In the genomic region with DNA sequence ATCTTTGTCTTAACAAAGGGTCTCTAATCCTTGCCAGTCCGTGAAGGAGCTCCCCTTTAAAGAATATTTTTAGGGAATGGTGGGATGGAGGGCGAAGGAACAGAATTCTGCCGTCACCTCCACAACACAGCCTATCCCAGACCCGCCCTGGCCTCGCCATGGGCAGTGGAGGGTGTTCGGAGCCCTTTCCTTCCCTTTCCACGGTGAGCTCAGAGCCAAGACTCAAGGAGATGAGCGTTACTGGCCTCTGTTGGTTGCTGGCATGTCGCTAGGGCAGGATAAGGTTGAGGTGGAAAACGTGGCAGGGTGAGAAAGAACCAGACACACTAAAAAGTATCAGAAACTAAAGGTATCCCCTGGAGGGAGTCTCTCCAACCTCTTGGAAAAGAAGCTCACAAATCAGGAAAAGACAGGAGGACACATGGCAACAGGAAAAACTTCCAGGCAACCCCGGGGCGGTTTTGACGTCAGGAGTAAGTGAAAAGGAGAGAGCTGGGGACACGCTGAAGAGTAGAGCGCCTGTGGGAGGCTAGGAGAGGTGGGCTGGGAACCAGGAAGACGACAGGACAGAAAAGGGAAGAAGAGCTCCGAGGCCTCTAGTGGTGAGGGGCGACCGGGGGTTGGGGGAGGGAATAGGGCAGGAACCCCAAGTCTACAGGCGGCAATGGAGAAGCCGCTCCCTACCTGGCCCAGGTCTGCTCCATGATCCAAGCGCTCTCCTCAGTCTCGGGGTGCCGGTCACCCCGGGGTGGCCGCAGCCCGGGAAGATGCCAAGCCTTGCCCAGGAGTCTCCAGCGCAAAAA, we compare ENCODE assay signal across 8 mouse cellular contexts. TPM values are rescaled to one million over a fixed set of nuclear protein-coding genes. Genes with fewer than 3 reads are reported as not detected.
DNase-seq lines count a peak whose midpoint lies in the region; ATAC-seq and TF ChIP-seq lines count a peak whose summit lies in the region.

No protein-coding gene starts in this region.

- peak overlapping the region; percentile 54 for H3K9ac ChIP-seq in lung, embryonic 14.5 days
- peak overlapping the region; percentile 37; the same call in 1 of the 2 replicates for H3K9ac ChIP-seq in kidney, embryonic 16.5 days (replicated peaks; ENCODE audit: low read length)
- H3K9ac ChIP-seq in midbrain, embryonic 11.5 days (ENCODE audit: low read length), result peak overlapping the region; percentile 59

- peak overlapping the region; percentile 48 for H3K4me3 ChIP-seq in lung, embryonic 14.5 days (ENCODE audit: low read depth, low read length)
- peak overlapping the region; percentile 60 for H3K4me3 ChIP-seq in cortical plate, adult 2 months (ENCODE audit: insufficient read depth, low read length)
- H3K4me3 ChIP-seq in heart, embryonic 10.5 days, result peak overlapping the region; percentile 71
- H3K4me3 ChIP-seq in kidney, embryonic 16.5 days (ENCODE audit: low read length), result peak overlapping the region; percentile 46
- peak overlapping the region; percentile 44 for H3K4me3 ChIP-seq in midbrain, embryonic 11.5 days (ENCODE audit: low read depth, low read length)

- no peak for TF ChIP-seq CTCF in lung, embryonic 14.5 days (IDR thresholded peaks at IDR 0.05; ENCODE audit: low read depth)
- TF ChIP-seq CTCF in cortical plate, adult 2 months (IDR thresholded peaks at IDR 0.05; ENCODE audit: extremely low read depth, insufficient read depth, low read length), result no peak

- ATAC-seq in lung, embryonic 14.5 days (ENCODE audit: insufficient read depth), result peak; percentile 38
- peak; percentile 59; the same call in 1 of the 2 replicates for ATAC-seq in kidney, embryonic 16.5 days (ENCODE audit: low FRiP score, low TSS enrichment)
- ATAC-seq in midbrain, embryonic 11.5 days (ENCODE audit: low FRiP score), result peak; percentile 55

- TF ChIP-seq POLR2A in cortical plate, adult 2 months (IDR thresholded peaks at IDR 0.05; ENCODE audit: extremely low read depth, insufficient read depth, low read length), result peak; percentile 29; the same call in 1 of the 2 replicates

- H3K4me2 ChIP-seq in lung, embryonic 14.5 days, result peak overlapping the region; percentile 97
- peak overlapping the region; percentile 78 for H3K4me2 ChIP-seq in kidney, embryonic 16.5 days (replicated peaks; ENCODE audit: low read depth, low read length)
- H3K4me2 ChIP-seq in midbrain, embryonic 11.5 days, result peak overlapping the region; percentile 87

- H3K9me3 ChIP-seq in lung, embryonic 14.5 days (ENCODE audit: low read depth, low read length), result no peaks in the 10 kb centered on the region
- H3K9me3 ChIP-seq in heart, embryonic 10.5 days, result no peaks in the 10 kb centered on the region
- no peaks in the 10 kb centered on the region for H3K9me3 ChIP-seq in kidney, embryonic 16.5 days (ENCODE audit: low read length)
- H3K9me3 ChIP-seq in midbrain, embryonic 11.5 days (ENCODE audit: control insufficient read depth, low read length), result no peaks in the 10 kb centered on the region

- 2% methylated on average over 28 of the region's 28 CpGs for WGBS in lung, embryonic 14.5 days
- 3% methylated on average over 28 of the region's 28 CpGs for WGBS in heart, embryonic 10.5 days
- WGBS in kidney, embryonic 16.5 days, result 3% methylated on average over 28 of the region's 28 CpGs
- WGBS in midbrain, embryonic 11.5 days, result 2% methylated on average over 28 of the region's 28 CpGs

- H3K36me3 ChIP-seq in lung, embryonic 14.5 days (ENCODE audit: insufficient read depth), result no peaks in the 10 kb centered on the region
- no peaks in the 10 kb centered on the region for H3K36me3 ChIP-seq in heart, embryonic 10.5 days
- no peaks in the 10 kb centered on the region for H3K36me3 ChIP-seq in kidney, embryonic 16.5 days (ENCODE audit: insufficient read depth, low read length)
- no peaks in the 10 kb centered on the region for H3K36me3 ChIP-seq in midbrain, embryonic 11.5 days (ENCODE audit: control insufficient read depth, insufficient read depth, low read length)

- H3K4me1 ChIP-seq in lung, embryonic 14.5 days (ENCODE audit: insufficient read depth), result 0 out of 2 replicates have a peak, but pooled peaks cover 3% of the 10 kb centered on the region
- peaks cover 4% of the 10 kb centered on the region for H3K4me1 ChIP-seq in cortical plate, adult 2 months (ENCODE audit: control insufficient read depth, insufficient read depth, low read length)
- H3K4me1 ChIP-seq in heart, embryonic 10.5 days, result peaks cover 39% of the 10 kb centered on the region
- peaks cover 8% of the 10 kb centered on the region; the same call in 1 of the 2 replicates for H3K4me1 ChIP-seq in kidney, embryonic 16.5 days (ENCODE audit: insufficient read depth, low read length)
- peaks cover 7% of the 10 kb centered on the region for H3K4me1 ChIP-seq in midbrain, embryonic 11.5 days (ENCODE audit: control insufficient read depth, insufficient read depth, low read length)

- H3K27me3 ChIP-seq in lung, embryonic 14.5 days (ENCODE audit: insufficient read depth, low read length), result peaks cover 30% of the 10 kb centered on the region; the same call in 1 of the 2 replicates
- peaks cover 12% of the 10 kb centered on the region; the same call in 1 of the 2 replicates for H3K27me3 ChIP-seq in heart, embryonic 10.5 days (ENCODE audit: insufficient read depth, poor library complexity, severe bottlenecking)
- H3K27me3 ChIP-seq in kidney, embryonic 16.5 days (ENCODE audit: insufficient read depth, low read length), result peaks cover 28% of the 10 kb centered on the region
- H3K27me3 ChIP-seq in midbrain, embryonic 11.5 days (ENCODE audit: control insufficient read depth, insufficient read depth, low read length), result peaks cover 14% of the 10 kb centered on the region

- DNase-seq in lung, embryonic 14.5 days, result no peak
- no peak for DNase-seq in lung, postnatal 4 days
- peak; percentile 77 for DNase-seq in heart, embryonic 10.5 days (ENCODE audit: low spot score)
- peak; percentile 92 for DNase-seq in midbrain, embryonic 11.5 days (ENCODE audit: low spot score, missing footprints)
- DNase-seq in yolk sac, embryonic 10.5 days (ENCODE audit: low spot score), result peak; percentile 27
- no peak for DNase-seq in urinary bladder, postnatal 25 days (ENCODE audit: low spot score)

- H3K27ac ChIP-seq in lung, embryonic 14.5 days (ENCODE audit: low read depth), result no peak overlapping the region
- H3K27ac ChIP-seq in cortical plate, adult 2 months (ENCODE audit: insufficient read depth, low read length), result peak overlapping the region; percentile 75
- peak overlapping the region; percentile 90 for H3K27ac ChIP-seq in heart, embryonic 10.5 days
- no peak overlapping the region for H3K27ac ChIP-seq in kidney, embryonic 16.5 days (ENCODE audit: low read length)
- H3K27ac ChIP-seq in midbrain, embryonic 11.5 days (ENCODE audit: low read depth, low read length), result no peak overlapping the region

RNA-seq across cellular contexts. Expression of a gene that starts 21.1 kb away (rescaled TPM):
- 20.1 and 22.1 TPM in 2 replicates for polyA plus RNA-seq in lung, embryonic 14.5 days (2014; fragmentation: Nextera tagmentation; extraction: Ambion mirVana)
- polyA plus RNA-seq in cortical plate, adult 2 months (2012; rRNA removed), result 99.2 and 103 TPM in 2 replicates
- polyA plus RNA-seq in heart, embryonic 10.5 days (2016; fragmentation: Nextera tagmentation; extraction: Ambion mirVana), result 42.0 and 84.8 TPM in 2 replicates
- 27.5 and 28.1 TPM in 2 replicates for polyA plus RNA-seq in kidney, embryonic 16.5 days (2015; fragmentation: Nextera tagmentation; extraction: Ambion mirVana)
- 27.6 and 29.1 TPM in 2 replicates for polyA plus RNA-seq in midbrain, embryonic 11.5 days (2014; fragmentation: Nextera tagmentation; extraction: Ambion mirVana)

RNA-seq across cellular contexts. Expression of a gene that starts 33.6 kb away (rescaled TPM):
- polyA plus RNA-seq in lung, embryonic 14.5 days (2014; fragmentation: Nextera tagmentation; extraction: Ambion mirVana), result 158 and 160 TPM in 2 replicates
- 64.5 and 67.5 TPM in 2 replicates for polyA plus RNA-seq in cortical plate, adult 2 months (2012; rRNA removed)
- 140 and 154 TPM in 2 replicates for polyA plus RNA-seq in heart, embryonic 10.5 days (2016; fragmentation: Nextera tagmentation; extraction: Ambion mirVana)
- polyA plus RNA-seq in kidney, embryonic 16.5 days (2015; fragmentation: Nextera tagmentation; extraction: Ambion mirVana), result 138 and 147 TPM in 2 replicates
- 122 and 127 TPM in 2 replicates for polyA plus RNA-seq in midbrain, embryonic 11.5 days (2014; fragmentation: Nextera tagmentation; extraction: Ambion mirVana)

Comparison
In these comparisons a context has a peak if more than half of its experiments do, and no peak if none do; other contexts are left out.
1. DNase-seq: peak in heart, embryonic 10.5 days (single experiment), midbrain, embryonic 11.5 days (single experiment) and yolk sac, embryonic 10.5 days (single experiment); none in lung, embryonic 14.5 days (single experiment), lung, postnatal 4 days (0 of 2) and urinary bladder, postnatal 25 days (single experiment).
2. H3K27ac ChIP-seq: peak in cortical plate, adult 2 months (single experiment) and heart, embryonic 10.5 days (single experiment); none in lung, embryonic 14.5 days (single experiment), kidney, embryonic 16.5 days (single experiment) and midbrain, embryonic 11.5 days (single experiment).
3. Peak in every context shown above with its lines, with median percentiles within 50 percentile points of each other: ATAC-seq, H3K4me2 ChIP-seq, H3K4me3 ChIP-seq and H3K9ac ChIP-seq.